Mouse (Mus musculus) intestine, embryonic 15.5 days (tissue): ENCODE measurements around the gene Col4a1. TPM values are rescaled to one million over a fixed set of nuclear protein-coding genes. Genes with fewer than 3 reads are reported as not detected.

Experiments used
- ATAC-seq: fragments of 200-750 bp; cut with Nextera tagmentation; 2 replicates; pipeline ENCODE4 v1.8.0; 2017; ENCODE audit warnings: moderate TSS enrichment, moderate library complexity
- H3K27ac ChIP-seq: fragments of 300-500 bp; sonication (generic); 2 replicates; pipeline ENCODE4 v1.5.1; 2015; ENCODE audit warnings: mild to moderate bottlenecking, inconsistent platforms
- H3K27me3 ChIP-seq: fragments of 300-500 bp; sonication (generic); replicated peaks from 2 replicates; pipeline ENCODE4 v1.6.1; 2015; ENCODE audit warnings: inconsistent platforms
- H3K36me3 ChIP-seq: fragments of 300-500 bp; sonication (generic); 2 replicates; pipeline ENCODE4 v1.6.1; 2015; ENCODE audit warnings: inconsistent platforms
- H3K4me1 ChIP-seq: fragments of 300-500 bp; sonication (generic); replicated peaks from 2 replicates; pipeline ENCODE4 v1.6.1; 2015; ENCODE audit warnings: inconsistent platforms
- H3K4me2 ChIP-seq: fragments of 300-500 bp; sonication (generic); replicated peaks from 2 replicates; pipeline ENCODE4 v1.6.1; 2015; ENCODE audit warnings: mild to moderate bottlenecking, inconsistent platforms
- H3K4me3 ChIP-seq: fragments of 300-500 bp; sonication (generic); replicated peaks from 2 replicates; pipeline ENCODE4 v1.5.1; 2015; ENCODE audit warnings: inconsistent platforms
- H3K9ac ChIP-seq: fragments of 300-500 bp; sonication (generic); 2 replicates; pipeline ENCODE4 v1.6.1; 2015; ENCODE audit warnings: inconsistent platforms
- H3K9me3 ChIP-seq: fragments of 300-500 bp; sonication (generic); 2 replicates; pipeline ENCODE4 v1.6.1; 2016; ENCODE audit warnings: inconsistent platforms
- WGBS: fragments of 180-500 bp; shearing (Covaris S2); methylation state at CpG from one replicate; pipeline ENCODE4 v1.1.7; 2015; 5-methylcytosine and 5-hydroxymethylcytosine counted together
- polyA plus RNA-seq: library from polyadenylated mRNA; unstranded; fragments of >200 nt; fragmentation: Nextera tagmentation; extraction: Ambion mirVana; gene quantifications from 2 replicates; pipeline ENCODE4 v1.2.1, GENCODE M21; 2015

Gene Col4a1
- polyA plus RNA-seq, 1 experiment from 2014 or later: 161 TPM

DNA sequence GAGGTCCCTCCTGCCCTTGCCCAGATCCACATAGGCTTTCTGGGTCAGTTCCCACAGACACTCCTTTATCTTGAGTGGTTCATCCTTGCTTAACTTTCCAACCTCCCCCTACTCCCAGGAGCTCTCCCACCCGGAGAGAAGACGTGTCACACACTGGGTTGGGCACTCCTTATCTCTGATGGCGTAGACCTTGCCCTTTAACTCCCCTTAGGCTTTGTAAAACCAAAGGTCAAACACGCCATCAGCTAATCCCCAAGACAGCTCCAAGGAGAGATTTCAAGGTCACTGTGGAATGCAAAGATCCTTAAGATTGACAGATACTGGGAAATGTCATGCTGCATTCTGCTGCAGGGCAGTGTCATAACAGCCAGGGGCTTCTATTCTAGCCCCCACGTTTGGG lies 3.4 kb downstream of the Col4a1 start:
- Histone ChIP-seq H3K9me3 (no peaks in the 10 kb centered on the region), H3K9ac (no peak overlapping the region), H3K4me3 (no peak overlapping the region), H3K4me1 (peaks cover 34% of the 10 kb centered on the region), H3K36me3 (no peaks in the 10 kb centered on the region), H3K27me3 (no peaks in the 10 kb centered on the region), H3K27ac (no peak overlapping the region), H3K4me2 (peak overlapping the region; percentile 91)
- ATAC-seq: no peak
- 44% methylated on average over 5 of the region's 5 CpGs for WGBS

DNA sequence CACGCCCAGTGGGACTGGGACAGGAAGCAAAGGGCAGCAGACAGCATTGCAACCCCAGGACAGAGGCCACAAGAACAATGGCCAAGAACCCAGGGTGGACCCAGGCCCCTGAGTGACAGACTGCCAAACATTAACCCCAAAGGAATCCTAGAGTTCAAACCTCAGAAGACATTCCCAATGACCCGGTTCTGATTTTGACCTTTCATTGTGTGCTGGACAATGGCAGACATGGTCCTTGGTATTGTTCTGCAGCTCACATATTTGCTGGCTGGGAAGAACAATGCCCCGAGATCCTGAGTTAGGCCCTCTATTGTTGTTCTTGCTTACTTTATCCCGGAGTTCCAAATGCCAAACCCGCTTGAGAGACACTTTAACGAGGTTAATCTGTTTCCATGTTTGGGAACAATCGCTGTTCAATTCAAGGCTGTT lies 4.0 kb downstream of the Col4a1 start:
- Histone ChIP-seq H3K9me3 (no peaks in the 10 kb centered on the region), H3K27me3 (no peaks in the 10 kb centered on the region), H3K4me2 (no peak overlapping the region), H3K4me3 (no peak overlapping the region), H3K27ac (no peak overlapping the region), H3K9ac (no peak overlapping the region), H3K36me3 (no peaks in the 10 kb centered on the region), H3K4me1 (peaks cover 29% of the 10 kb centered on the region; the same call in 1 of the 2 replicates)
- no peak for ATAC-seq
- WGBS: 73% methylated on average over 7 of the region's 7 CpGs

DNA sequence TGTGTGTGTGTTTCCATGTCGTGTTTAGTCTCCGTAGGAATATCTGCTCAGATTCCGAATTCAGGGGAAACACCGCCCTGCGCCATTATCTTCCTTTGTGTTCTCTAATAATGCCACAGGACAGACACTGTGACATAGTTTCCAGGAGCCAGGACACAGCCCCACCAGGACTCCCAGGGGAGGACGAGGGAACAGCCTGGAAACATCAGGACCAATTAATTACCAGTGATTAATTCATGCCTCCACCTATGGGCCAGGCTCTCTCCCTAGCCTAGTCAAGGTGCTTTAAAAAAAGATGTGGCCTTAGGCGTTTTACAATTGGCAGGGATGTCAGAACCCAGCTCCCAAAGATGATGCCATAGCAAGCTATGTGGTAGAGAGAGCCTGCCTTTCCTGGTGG lies 5.2 kb downstream of the Col4a1 start:
- ATAC-seq: no peak
- no peak overlapping the region for H3K9ac ChIP-seq
- 75% methylated on average over 7 of the region's 7 CpGs for WGBS
- H3K4me1 ChIP-seq: peaks cover 24% of the 10 kb centered on the region; the same call in 1 of the 2 replicates
- H3K27ac ChIP-seq: no peak overlapping the region
- no peaks in the 10 kb centered on the region for H3K27me3 ChIP-seq
- H3K4me3 ChIP-seq: no peak overlapping the region
- no peaks in the 10 kb centered on the region for H3K9me3 ChIP-seq
- H3K4me2 ChIP-seq: no peak overlapping the region
- no peaks in the 10 kb centered on the region for H3K36me3 ChIP-seq

DNA sequence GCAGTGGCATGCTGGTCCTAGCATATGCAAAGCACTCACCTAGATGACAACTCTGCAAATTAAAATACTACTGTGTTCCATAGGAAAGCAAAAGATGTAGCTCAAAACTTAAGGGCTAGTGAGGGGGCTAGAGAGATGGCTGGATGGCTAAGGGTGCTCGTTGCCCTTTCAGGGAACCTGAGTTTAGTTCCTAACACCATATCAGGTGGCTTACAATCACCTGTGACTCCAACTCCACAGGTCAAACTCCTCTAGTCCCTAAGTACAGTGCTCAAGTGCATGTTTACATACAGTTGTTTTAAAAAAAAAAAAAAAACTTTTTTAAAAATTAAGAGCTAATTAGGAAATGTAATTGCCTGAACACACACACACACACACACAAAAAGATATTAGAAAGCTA lies 7.1 kb downstream of the Col4a1 start:
- H3K4me2 ChIP-seq: no peak overlapping the region
- no peak overlapping the region for H3K27ac ChIP-seq
- H3K27me3 ChIP-seq: no peaks in the 10 kb centered on the region
- peaks cover 23% of the 10 kb centered on the region; the same call in 1 of the 2 replicates for H3K4me1 ChIP-seq
- H3K36me3 ChIP-seq: no peaks in the 10 kb centered on the region
- H3K4me3 ChIP-seq: no peak overlapping the region
- ATAC-seq: no peak
- no peaks in the 10 kb centered on the region for H3K9me3 ChIP-seq
- H3K9ac ChIP-seq: no peak overlapping the region
- 81% methylated on average over 1 of the region's 1 CpGs for WGBS

DNA sequence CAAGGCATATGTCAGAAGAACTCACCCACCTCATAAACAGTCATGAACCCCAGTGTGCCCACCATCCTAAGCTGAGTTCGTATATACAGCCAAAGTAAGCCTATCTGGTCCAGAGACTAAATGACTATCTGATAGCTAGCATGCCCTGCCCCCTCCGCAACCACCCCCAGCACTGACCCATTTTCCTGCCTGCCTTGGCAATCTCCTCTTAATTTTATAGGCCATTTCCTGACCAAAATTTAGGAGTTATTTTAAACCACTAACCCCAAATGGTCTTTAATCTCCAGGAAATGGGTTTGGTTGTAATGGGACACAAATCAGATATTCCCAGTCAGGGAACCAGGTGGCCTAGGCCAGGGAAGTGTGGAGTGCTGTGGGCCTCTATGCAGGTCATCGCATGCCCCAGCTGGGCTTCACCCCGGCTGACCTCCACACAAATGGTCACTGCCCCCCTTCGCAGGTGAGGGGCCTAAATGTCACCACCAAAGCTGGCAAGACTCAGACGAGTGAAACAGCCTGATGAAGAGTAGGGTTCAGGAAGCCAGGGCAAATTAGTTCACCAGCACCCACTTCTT lies 8.5 kb downstream of the Col4a1 start:
- Histone ChIP-seq H3K27ac (no peak overlapping the region), H3K9ac (no peak overlapping the region), H3K9me3 (no peaks in the 10 kb centered on the region), H3K4me3 (no peak overlapping the region), H3K4me2 (no peak overlapping the region), H3K36me3 (no peaks in the 10 kb centered on the region), H3K27me3 (no peaks in the 10 kb centered on the region), H3K4me1 (peaks cover 21% of the 10 kb centered on the region; the same call in 1 of the 2 replicates)
- 80% methylated on average over 6 of the region's 6 CpGs for WGBS
- no peak for ATAC-seq

DNA sequence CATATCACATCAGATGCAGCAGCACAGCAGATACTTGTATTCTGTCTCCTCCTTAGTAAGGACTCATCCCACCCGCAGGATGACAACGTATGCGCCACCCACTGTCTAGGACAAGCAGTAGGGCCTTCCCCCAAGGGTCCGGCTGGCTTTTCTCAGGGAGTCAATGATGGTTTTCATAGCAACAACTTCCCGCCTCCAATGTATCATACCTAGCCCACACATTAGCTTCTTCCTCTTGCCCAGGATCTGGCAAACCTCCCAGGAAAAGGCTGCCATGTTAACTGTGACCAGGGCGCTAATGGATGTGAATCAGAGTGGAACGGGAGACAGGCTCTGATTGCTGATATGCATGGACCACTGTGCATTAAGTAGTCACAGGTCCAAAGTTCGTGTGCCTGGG lies 12.2 kb downstream of the Col4a1 start:
- Histone ChIP-seq H3K4me1 (peaks cover 32% of the 10 kb centered on the region), H3K9me3 (no peaks in the 10 kb centered on the region)
- WGBS: 59% methylated on average over 8 of the region's 8 CpGs

DNA sequence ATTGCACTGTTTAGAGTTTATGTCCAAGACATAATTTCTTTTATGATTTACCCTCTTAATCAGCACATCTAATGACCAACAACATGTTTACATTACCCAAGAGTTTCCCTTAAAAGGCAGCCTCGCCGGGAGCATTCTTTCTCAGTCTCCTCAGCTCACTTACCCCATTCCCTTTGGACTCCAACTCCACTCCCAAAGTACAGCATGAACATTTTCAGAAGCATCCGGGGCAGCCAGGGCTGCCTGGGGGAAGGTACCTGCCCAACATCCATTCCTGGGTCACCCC lies 13.4 kb downstream of the Col4a1 start:
- H3K36me3 ChIP-seq: no peaks in the 10 kb centered on the region
- H3K27me3 ChIP-seq: no peaks in the 10 kb centered on the region
- no peak overlapping the region for H3K4me2 ChIP-seq
- no peak overlapping the region for H3K4me3 ChIP-seq
- H3K4me1 ChIP-seq: peaks cover 32% of the 10 kb centered on the region
- no peaks in the 10 kb centered on the region for H3K9me3 ChIP-seq
- 36% methylated on average over 3 of the region's 3 CpGs for WGBS
- H3K9ac ChIP-seq: no peak overlapping the region
- peak overlapping the region; percentile 54 for H3K27ac ChIP-seq
- ATAC-seq: 0 out of 2 replicates have a peak, but pooled peaks have one; percentile 28

More for the DNA sequence above, 12.2 kb downstream of the Col4a1 start:
- peak; percentile 17; the same call in 1 of the 2 replicates for ATAC-seq
- Histone ChIP-seq H3K4me2 (no peak overlapping the region), H3K27me3 (no peaks in the 10 kb centered on the region), H3K27ac (no peak overlapping the region), H3K36me3 (no peaks in the 10 kb centered on the region), H3K4me3 (no peak overlapping the region), H3K9ac (no peak overlapping the region)

DNA sequence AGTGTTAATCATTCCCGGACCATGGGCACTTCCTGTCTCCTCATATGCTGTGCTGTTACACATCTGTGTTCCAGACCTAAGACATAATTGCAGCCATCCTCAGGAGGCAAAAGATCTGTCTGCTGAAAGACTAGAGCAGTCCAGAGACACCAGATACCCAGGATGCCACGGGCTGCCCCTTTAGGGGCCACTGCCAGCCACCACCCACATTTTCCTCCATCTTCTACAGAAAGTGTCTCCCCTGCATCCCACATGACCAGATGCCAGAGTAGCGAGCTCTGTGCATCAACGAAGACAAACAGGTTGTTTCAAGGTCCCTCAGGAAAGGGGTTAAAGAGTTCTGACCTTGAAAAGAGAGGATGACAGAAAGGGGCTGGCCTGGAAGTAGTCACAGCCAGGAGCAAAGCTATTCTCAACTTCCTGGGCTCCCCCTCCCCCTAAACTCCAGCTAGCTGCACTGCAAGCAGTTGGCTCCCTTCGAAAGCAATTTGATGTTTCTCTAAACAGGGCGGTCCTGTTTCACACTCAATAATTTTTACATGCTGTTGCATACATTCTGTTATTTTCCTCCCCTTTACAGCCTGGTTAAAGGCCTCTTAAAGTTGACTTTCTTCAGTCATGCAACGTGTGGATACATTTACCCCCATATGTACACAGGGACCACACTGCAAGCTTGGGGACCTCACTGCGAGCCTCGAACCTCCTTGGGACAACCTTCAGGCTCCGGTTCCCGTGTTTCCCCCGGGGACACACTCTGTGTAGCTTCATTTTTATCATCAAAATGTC lies 13.9 kb downstream of the Col4a1 start:
- no peak overlapping the region for H3K4me2 ChIP-seq
- no peaks in the 10 kb centered on the region for H3K36me3 ChIP-seq
- peak overlapping the region; percentile 53 for H3K27ac ChIP-seq
- H3K9me3 ChIP-seq: no peaks in the 10 kb centered on the region
- H3K9ac ChIP-seq: no peak overlapping the region
- peaks cover 32% of the 10 kb centered on the region for H3K4me1 ChIP-seq
- H3K4me3 ChIP-seq: no peak overlapping the region
- WGBS: 33% methylated on average over 12 of the region's 12 CpGs
- peak; percentile 39; the same call in 1 of the 2 replicates for ATAC-seq
- no peaks in the 10 kb centered on the region for H3K27me3 ChIP-seq

DNA sequence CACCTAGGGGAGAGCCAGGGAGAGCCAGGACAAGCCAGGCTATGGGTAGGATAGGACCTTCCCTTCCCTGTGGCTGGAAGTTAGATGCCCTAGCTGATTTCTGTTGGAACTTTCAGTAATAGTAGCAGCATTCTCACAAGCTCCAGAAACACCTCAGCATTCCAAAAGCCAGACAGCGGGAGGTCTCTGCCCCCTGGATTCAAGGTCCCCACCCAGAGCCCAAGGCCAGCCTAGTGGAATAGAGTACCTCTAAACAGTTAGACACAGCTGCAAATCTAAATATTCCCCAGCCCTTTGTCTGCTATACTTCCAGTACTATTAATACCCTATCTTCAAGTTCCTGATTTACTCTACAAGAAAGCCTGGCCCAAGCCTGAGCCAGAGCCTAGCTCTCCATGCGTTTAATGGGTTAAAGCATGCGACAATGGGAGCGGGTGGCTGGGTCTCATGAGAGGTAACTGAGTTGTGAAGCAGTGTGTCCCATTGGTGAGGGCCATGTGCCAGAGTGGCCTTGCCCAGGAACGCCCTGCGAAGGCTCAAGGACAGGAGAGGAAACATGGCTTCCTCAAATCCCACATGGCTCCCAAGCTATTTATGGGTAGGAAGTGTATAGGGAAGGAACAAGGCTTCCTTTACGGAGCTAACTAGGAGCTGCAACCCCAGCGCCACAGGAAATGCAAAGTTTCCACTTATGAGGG lies 15.3 kb downstream of the Col4a1 start:
- Histone ChIP-seq H3K4me1 (peaks cover 32% of the 10 kb centered on the region), H3K27me3 (no peaks in the 10 kb centered on the region), H3K4me2 (no peak overlapping the region), H3K36me3 (no peaks in the 10 kb centered on the region), H3K4me3 (no peak overlapping the region), H3K9ac (no peak overlapping the region), H3K27ac (peak overlapping the region; percentile 59), H3K9me3 (no peaks in the 10 kb centered on the region)
- no peak for ATAC-seq
- 71% methylated on average over 8 of the region's 8 CpGs for WGBS

DNA sequence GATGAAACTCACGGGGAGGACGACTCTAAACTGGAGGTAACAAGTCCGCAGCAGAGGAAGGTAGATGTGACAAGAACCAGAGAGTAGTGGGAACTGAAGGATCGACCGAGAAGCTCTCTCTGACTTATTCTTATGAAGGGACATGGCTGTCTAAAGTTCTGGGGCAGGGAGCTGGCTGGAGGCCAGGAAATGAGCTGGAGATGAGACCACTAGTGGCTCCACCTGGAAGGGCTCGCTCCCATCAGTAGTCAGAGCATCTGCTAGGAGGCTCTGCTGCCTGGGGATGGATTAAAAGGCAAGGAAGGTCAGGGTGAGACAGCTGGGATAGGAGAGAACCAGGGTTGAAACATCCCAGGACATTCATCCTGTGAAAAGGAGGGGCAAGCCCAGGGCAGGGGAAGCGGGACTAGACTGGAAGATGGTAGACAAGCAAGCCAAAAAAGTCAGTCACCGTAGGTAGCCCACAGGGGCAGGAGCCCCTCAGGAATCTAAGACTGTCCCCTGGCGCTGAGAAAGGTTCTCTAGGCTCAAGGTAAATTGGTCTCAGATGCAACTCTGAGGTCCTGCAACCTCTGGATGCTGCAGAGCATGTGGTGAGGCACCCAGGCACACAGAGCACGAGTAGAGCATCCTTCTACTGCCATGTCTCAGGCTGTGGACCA lies 16.2 kb downstream of the Col4a1 start:
- Histone ChIP-seq H3K4me3 (no peak overlapping the region), H3K9me3 (no peaks in the 10 kb centered on the region), H3K27me3 (no peaks in the 10 kb centered on the region), H3K9ac (no peak overlapping the region), H3K27ac (no peak overlapping the region), H3K36me3 (no peaks in the 10 kb centered on the region), H3K4me1 (peaks cover 30% of the 10 kb centered on the region), H3K4me2 (no peak overlapping the region)
- 58% methylated on average over 10 of the region's 10 CpGs for WGBS
- ATAC-seq: no peak

DNA sequence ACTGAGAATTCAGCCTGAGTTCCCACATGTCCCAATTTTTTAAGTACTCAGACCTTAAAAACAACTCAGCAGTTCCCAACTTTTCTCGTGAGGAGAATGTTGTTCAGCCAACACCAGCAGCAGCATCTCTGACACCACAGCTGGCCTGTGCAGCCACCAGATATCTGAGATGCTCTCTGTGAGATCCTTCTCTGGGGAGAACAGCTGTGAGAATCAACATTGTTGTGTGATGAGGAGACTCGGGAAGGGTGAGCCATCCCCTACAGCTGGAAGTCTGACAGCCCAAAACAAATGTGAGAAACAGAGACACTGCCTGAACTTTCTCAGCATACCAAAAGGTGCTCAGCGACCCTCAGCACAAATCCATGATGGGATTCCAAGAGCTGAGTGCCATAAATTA lies 20.0 kb downstream of the Col4a1 start:
- 37% methylated on average over 3 of the region's 3 CpGs for WGBS
- H3K36me3 ChIP-seq: no peaks in the 10 kb centered on the region
- H3K9ac ChIP-seq: no peak overlapping the region
- H3K27me3 ChIP-seq: no peaks in the 10 kb centered on the region
- no peak overlapping the region for H3K27ac ChIP-seq
- no peak overlapping the region for H3K4me2 ChIP-seq
- H3K9me3 ChIP-seq: no peaks in the 10 kb centered on the region
- peak; percentile 65; the same call in 1 of the 2 replicates for ATAC-seq
- peaks cover 19% of the 10 kb centered on the region for H3K4me1 ChIP-seq
- no peak overlapping the region for H3K4me3 ChIP-seq

DNA sequence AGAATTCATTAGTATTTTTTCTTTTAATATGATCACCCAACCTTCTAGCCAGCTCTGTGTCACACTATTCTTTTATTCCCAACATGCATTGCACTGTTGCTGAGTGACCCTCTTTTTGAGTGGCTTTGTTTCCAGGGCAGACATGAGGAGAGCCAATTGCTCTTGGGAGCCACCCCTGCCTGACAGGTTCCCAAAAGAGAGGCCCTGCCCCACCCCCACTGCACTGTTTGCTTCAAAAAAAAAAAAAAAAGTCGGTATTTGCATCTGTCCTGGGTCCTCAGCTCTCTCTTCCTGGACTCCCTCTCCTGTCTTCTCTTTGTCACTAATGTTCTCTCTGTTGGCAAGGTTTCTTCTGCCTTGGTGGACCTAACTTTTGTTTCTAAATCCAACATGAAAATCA lies 22.1 kb downstream of the Col4a1 start:
- Histone ChIP-seq H3K4me3 (no peak overlapping the region), H3K4me1 (peaks cover 5% of the 10 kb centered on the region; the same call in 1 of the 2 replicates), H3K36me3 (no peaks in the 10 kb centered on the region), H3K27ac (no peak overlapping the region), H3K9ac (no peak overlapping the region), H3K27me3 (no peaks in the 10 kb centered on the region), H3K9me3 (no peaks in the 10 kb centered on the region), H3K4me2 (no peak overlapping the region)
- WGBS: 0% methylated on average over 1 of the region's 1 CpGs
- ATAC-seq: no peak
